Mouse (Mus musculus): ENCODE measurements around the gene Adora1. TPM values are rescaled to one million over a fixed set of nuclear protein-coding genes. Genes with fewer than 3 reads are reported as not detected.

Adora1 gene
- polyA plus RNA-seq, 1 experiment = 4.5 TPM

GRCm38 (mm10) chr1:134152626-134153590, 82.3 kb downstream of the Adora1 start:
- no peak for TF ChIP-seq SRF (IDR thresholded peaks at IDR 0.05; ENCODE audit: control insufficient read depth, insufficient read length, low read depth)
- no peak for TF ChIP-seq MYOG (IDR thresholded peaks at IDR 0.05; ENCODE audit: control insufficient read depth in 1 of 3, insufficient read depth in 1 of 3, insufficient read length in 2 of 3, low read depth in 2 of 3)
- no peak for TF ChIP-seq CEBPB (IDR thresholded peaks at IDR 0.05; ENCODE audit: insufficient read depth, poor library complexity, severe bottlenecking)
- TF ChIP-seq MYOD1 (IDR thresholded peaks at IDR 0.05; ENCODE audit: control insufficient read depth in 1 of 3, insufficient read length in 2 of 3, low read depth in 2 of 3) = no peak
- no peak for TF ChIP-seq USF1 (IDR thresholded peaks at IDR 0.05; ENCODE audit: low read depth)
- TF ChIP-seq POLR2AphosphoS2 (IDR thresholded peaks at IDR 0.05; ENCODE audit: insufficient read length, low read depth) = no peak
- no peak for TF ChIP-seq POLR2A (IDR thresholded peaks at IDR 0.05; ENCODE audit: insufficient read length, low read depth)
- no peak for TF ChIP-seq REST (IDR thresholded peaks at IDR 0.05; ENCODE audit: insufficient read depth, insufficient read length)
- TF ChIP-seq TCF3 (IDR thresholded peaks at IDR 0.05; ENCODE audit: insufficient read length, low read depth) = no peak
- no peak overlapping the region for H3K4me2 ChIP-seq (ENCODE audit: low read depth)
- H3K79me2 ChIP-seq (ENCODE audit: control insufficient read depth, insufficient read depth) = no peaks in the 10 kb centered on the region
- H3K36me3 ChIP-seq (ENCODE audit: control insufficient read depth, insufficient read depth) = no peaks in the 10 kb centered on the region
- H3K27me3 ChIP-seq (ENCODE audit: control insufficient read depth, insufficient read depth, insufficient read length) = peaks cover 13% of the 10 kb centered on the region
- no peak overlapping the region for H3ac ChIP-seq (ENCODE audit: control insufficient read depth, insufficient read length)
- H3K4me3 ChIP-seq = no peak overlapping the region

GRCm38 (mm10) chr1:134151655-134152412, 83.4 kb downstream of the Adora1 start:
- TF ChIP-seq REST (IDR thresholded peaks at IDR 0.05; ENCODE audit: insufficient read depth, insufficient read length) (no peak), SRF (IDR thresholded peaks at IDR 0.05; ENCODE audit: control insufficient read depth, insufficient read length, low read depth) (no peak), MYOD1 (IDR thresholded peaks at IDR 0.05; ENCODE audit: control insufficient read depth in 1 of 3, insufficient read length in 2 of 3, low read depth in 2 of 3) (no peak), POLR2AphosphoS2 (IDR thresholded peaks at IDR 0.05; ENCODE audit: insufficient read length, low read depth) (no peak), TCF3 (IDR thresholded peaks at IDR 0.05; ENCODE audit: insufficient read length, low read depth) (no peak), MAX (IDR thresholded peaks at IDR 0.05; ENCODE audit: low read depth) (no peak), TCF12 (IDR thresholded peaks at IDR 0.05; ENCODE audit: insufficient read depth, poor library complexity, severe bottlenecking) (no peak), MYOG (IDR thresholded peaks at IDR 0.05; ENCODE audit: control insufficient read depth in 1 of 3, insufficient read depth in 1 of 3, insufficient read length in 2 of 3, low read depth in 2 of 3) (no peak), E2F4 (IDR thresholded peaks at IDR 0.05; ENCODE audit: insufficient read depth) (no peak), POLR2A (IDR thresholded peaks at IDR 0.05; ENCODE audit: insufficient read length, low read depth) (no peak), USF1 (IDR thresholded peaks at IDR 0.05; ENCODE audit: low read depth) (no peak), CEBPB (IDR thresholded peaks at IDR 0.05; ENCODE audit: insufficient read depth, poor library complexity, severe bottlenecking) (no peak)
- H3K4me3 ChIP-seq = no peak overlapping the region
- H3K27me3 ChIP-seq (ENCODE audit: control insufficient read depth, insufficient read depth, insufficient read length) = peaks cover 15% of the 10 kb centered on the region
- no peaks in the 10 kb centered on the region for H3K36me3 ChIP-seq (ENCODE audit: control insufficient read depth, insufficient read depth)
- H3K79me2 ChIP-seq (ENCODE audit: control insufficient read depth, insufficient read depth) = no peaks in the 10 kb centered on the region
- no peak overlapping the region for H3ac ChIP-seq (ENCODE audit: control insufficient read depth, insufficient read length)
- no peak overlapping the region for H3K4me2 ChIP-seq (ENCODE audit: low read depth)

GRCm38 (mm10) chr1:134150745-134151144, 84.5 kb downstream of the Adora1 start:
- H3K4me3 ChIP-seq = no peak overlapping the region

GRCm38 (mm10) chr1:134150076-134150475, 85.2 kb downstream of the Adora1 start:
- H3ac ChIP-seq (ENCODE audit: control insufficient read depth, insufficient read length) = no peak overlapping the region
- H3K36me3 ChIP-seq (ENCODE audit: control insufficient read depth, insufficient read depth) = no peaks in the 10 kb centered on the region
- H3K27me3 ChIP-seq (ENCODE audit: control insufficient read depth, insufficient read depth, insufficient read length) = peaks cover 33% of the 10 kb centered on the region
- no peak for TF ChIP-seq MYOG (IDR thresholded peaks at IDR 0.05; ENCODE audit: control insufficient read depth in 1 of 3, insufficient read depth in 1 of 3, insufficient read length in 2 of 3, low read depth in 2 of 3)
- TF ChIP-seq MYOD1 (IDR thresholded peaks at IDR 0.05; ENCODE audit: control insufficient read depth in 1 of 3, insufficient read length in 2 of 3, low read depth in 2 of 3) = no peak
- no peak for TF ChIP-seq REST (IDR thresholded peaks at IDR 0.05; ENCODE audit: insufficient read depth, insufficient read length)
- no peak for TF ChIP-seq POLR2AphosphoS2 (IDR thresholded peaks at IDR 0.05; ENCODE audit: insufficient read length, low read depth)
- TF ChIP-seq MAX (IDR thresholded peaks at IDR 0.05; ENCODE audit: low read depth) = no peak
- no peak for TF ChIP-seq POLR2A (IDR thresholded peaks at IDR 0.05; ENCODE audit: insufficient read length, low read depth)
- no peak for TF ChIP-seq E2F4 (IDR thresholded peaks at IDR 0.05; ENCODE audit: insufficient read depth)
- TF ChIP-seq TCF12 (IDR thresholded peaks at IDR 0.05; ENCODE audit: insufficient read depth, poor library complexity, severe bottlenecking) = no peak
- TF ChIP-seq CEBPB (IDR thresholded peaks at IDR 0.05; ENCODE audit: insufficient read depth, poor library complexity, severe bottlenecking) = no peak
- no peak for TF ChIP-seq SRF (IDR thresholded peaks at IDR 0.05; ENCODE audit: control insufficient read depth, insufficient read length, low read depth)
- no peak for TF ChIP-seq TCF3 (IDR thresholded peaks at IDR 0.05; ENCODE audit: insufficient read length, low read depth)
- no peak for TF ChIP-seq USF1 (IDR thresholded peaks at IDR 0.05; ENCODE audit: low read depth)
- no peak overlapping the region for H3K4me3 ChIP-seq
- no peaks in the 10 kb centered on the region for H3K79me2 ChIP-seq (ENCODE audit: control insufficient read depth, insufficient read depth)
- H3K4me2 ChIP-seq (ENCODE audit: low read depth) = no peak overlapping the region

More at GRCm38 (mm10) chr1:134150745-134151144, 84.5 kb downstream of the Adora1 start:
- Histone ChIP-seq H3ac (ENCODE audit: control insufficient read depth, insufficient read length) (no peak overlapping the region), H3K79me2 (ENCODE audit: control insufficient read depth, insufficient read depth) (no peaks in the 10 kb centered on the region), H3K4me2 (ENCODE audit: low read depth) (no peak overlapping the region), H3K27me3 (ENCODE audit: control insufficient read depth, insufficient read depth, insufficient read length) (peaks cover 26% of the 10 kb centered on the region), H3K36me3 (ENCODE audit: control insufficient read depth, insufficient read depth) (no peaks in the 10 kb centered on the region)
- peak in 1 of 3 experiments; percentile 35 for TF ChIP-seq MYOD1 (IDR thresholded peaks at IDR 0.05; ENCODE audit: control insufficient read depth in 1 of 3, insufficient read length in 2 of 3, low read depth in 2 of 3)
- TF ChIP-seq MYOG (IDR thresholded peaks at IDR 0.05; ENCODE audit: control insufficient read depth in 1 of 3, insufficient read depth in 1 of 3, insufficient read length in 2 of 3, low read depth in 2 of 3) = peak in 1 of 3 experiments; percentile 75
- TF ChIP-seq MAX (IDR thresholded peaks at IDR 0.05; ENCODE audit: low read depth) = no peak
- TF ChIP-seq TCF3 (IDR thresholded peaks at IDR 0.05; ENCODE audit: insufficient read length, low read depth) = peak; percentile 12

Other genes with a start within 250 kb of the Adora1 start
- 0.23 TPM for gene Fmod, start 198.2 kb downstream of the Adora1 start, polyA plus RNA-seq (2012; fragmentation: generic; extraction: Trizol)
- gene Btg2, start 156.3 kb downstream of the Adora1 start, polyA plus RNA-seq (2012; fragmentation: generic; extraction: Trizol) = 13.8 TPM
- 0.08 TPM for gene Chit1, start 124.2 kb downstream of the Adora1 start, polyA plus RNA-seq (2012; fragmentation: generic; extraction: Trizol)
- gene Chil1, start 53.3 kb downstream of the Adora1 start, polyA plus RNA-seq (2012; fragmentation: generic; extraction: Trizol) = 32.9 TPM
- 1,516 TPM for gene Mybph, start 42.0 kb downstream of the Adora1 start, polyA plus RNA-seq (2012; fragmentation: generic; extraction: Trizol)
- gene Myog, start 54.6 kb upstream of the Adora1 start, polyA plus RNA-seq (2012; fragmentation: generic; extraction: Trizol) = 1,426 TPM
- 35.8 TPM for gene Ppfia4, start 97.5 kb upstream of the Adora1 start, polyA plus RNA-seq (2012; fragmentation: generic; extraction: Trizol)
- 67.3 TPM for gene Tmem183a, start 126.5 kb upstream of the Adora1 start, polyA plus RNA-seq (2012; fragmentation: generic; extraction: Trizol)
- not detected for gene 4933406M09Rik, start 150.5 kb upstream of the Adora1 start, polyA plus RNA-seq (2012; fragmentation: generic; extraction: Trizol)
- gene Cyb5r1, start 170.1 kb upstream of the Adora1 start, polyA plus RNA-seq (2012; fragmentation: generic; extraction: Trizol) = 452 TPM
- 87.9 TPM for gene Adipor1, start 179.9 kb upstream of the Adora1 start, polyA plus RNA-seq (2012; fragmentation: generic; extraction: Trizol)
- gene Klhl12, start 220.1 kb upstream of the Adora1 start, polyA plus RNA-seq (2012; fragmentation: generic; extraction: Trizol) = 11.3 TPM